Mouse (Mus musculus) MEL (cell line): Measurements from ENCODE around the gene Tcap. TPM values are rescaled to one million over a fixed set of nuclear protein-coding genes. Genes with fewer than 3 reads are reported as not detected.
A peak's percentile ranks its signal among the peaks of the same experiment; 100 is the strongest.

Experiments
- DNase-seq: peaks from one replicate; pipeline ENCODE4 v3.0.0; 2011; ENCODE audit warnings: low read depth, low spot score
- H3K27ac ChIP-seq: 2 replicates; pipeline ENCODE4 v1.5.1; 2012; ENCODE audit warnings: low read depth, mild to moderate bottlenecking, control low read depth, low read length, moderate library complexity; ENCODE audit not compliant: control insufficient read depth
- H3K27me3 ChIP-seq, 2 experiments: fragments of 150-350 bp in 1 of 2; sonication (generic) in 1 of 2; 2 replicates each; pipeline ENCODE4 v1.6.1; 2012; ENCODE audit warnings: low read length in 2 of 2, mild to moderate bottlenecking in 2 of 2, improper control_type of control experiment in 1 of 2, moderate library complexity in 1 of 2; ENCODE audit not compliant: insufficient read depth in 2 of 2, control insufficient read depth in 1 of 2
- H3K36me3 ChIP-seq, 2 experiments: 2 replicates each; pipeline ENCODE4 v1.6.1; 2012 to 2014; ENCODE audit warnings: low read length in 2 of 2, improper control_type of control experiment in 1 of 2, inconsistent platforms in 1 of 2, mild to moderate bottlenecking in 1 of 2; ENCODE audit not compliant: insufficient read depth in 2 of 2, control insufficient read depth in 1 of 2
- H3K4me1 ChIP-seq, 2 experiments: fragments of 150-350 bp in 1 of 2; sonication (generic) in 1 of 2; 2 replicates each; pipeline ENCODE4 v1.6.1; 2012; ENCODE audit warnings: low read length in 2 of 2, improper control_type of control experiment in 1 of 2, mild to moderate bottlenecking in 1 of 2; ENCODE audit not compliant: insufficient read depth in 2 of 2, control insufficient read depth in 1 of 2
- H3K4me3 ChIP-seq, 2 experiments: fragments of 150-350 bp in 1 of 2; sonication (generic) in 1 of 2; 2 replicates each; pipeline ENCODE4 v1.5.1; 2012; ENCODE audit warnings: low read depth in 2 of 2, low read length in 2 of 2, mild to moderate bottlenecking in 2 of 2, moderate library complexity in 2 of 2, control low read depth in 1 of 2, improper control_type of control experiment in 1 of 2; ENCODE audit not compliant: control insufficient read depth in 1 of 2, insufficient read depth in 1 of 2
- H3K79me2 ChIP-seq: 2 replicates; pipeline ENCODE4 v1.6.1; 2012; ENCODE audit warnings: mild to moderate bottlenecking, low read length, moderate library complexity; ENCODE audit not compliant: control insufficient read depth, poor library complexity, insufficient read depth
- H3K9ac ChIP-seq: 2 replicates; pipeline ENCODE4 v1.6.1; 2012; ENCODE audit warnings: low read depth, mild to moderate bottlenecking, control low read depth, low read length, moderate library complexity; ENCODE audit not compliant: control insufficient read depth, poor library complexity, severe bottlenecking
- H3K9me3 ChIP-seq: fragments of 150-350 bp; sonication (generic); replicated peaks from 2 replicates; pipeline ENCODE4 v1.6.1; 2012; ENCODE audit warnings: mild to moderate bottlenecking, low read length, improper control_type of control experiment, moderate library complexity; ENCODE audit not compliant: insufficient read depth
- BHLHE40 ChIP-seq: IDR thresholded peaks from 2 replicates; pipeline ENCODE4 v1.6.1; 2012; ENCODE audit warnings: low read depth, mild to moderate bottlenecking, inconsistent platforms, low read length, improper control_type of control experiment, borderline replicate concordance
- CTCF ChIP-seq, 3 experiments: IDR thresholded peaks in 2 of 3; conservative IDR thresholded peaks in 1 of 3; 2 replicates each; pipeline ENCODE4 v1.5.1; 2011 to 2012; ENCODE audit warnings: low read length in 3 of 3, low read depth in 2 of 3, mild to moderate bottlenecking in 2 of 3, improper control_type of control experiment in 1 of 3, inconsistent platforms in 1 of 3, mixed read lengths in 1 of 3, moderate library complexity in 1 of 3; ENCODE audit not compliant: control insufficient read depth in 1 of 3, insufficient read depth in 1 of 3, poor library complexity in 1 of 3, severe bottlenecking in 1 of 3
- ELF1 ChIP-seq: IDR thresholded peaks from 2 replicates; pipeline ENCODE4 v1.6.1; 2014; ENCODE audit warnings: low read depth, mild to moderate bottlenecking, inconsistent platforms, low read length, improper control_type of control experiment, moderate library complexity
- GABPA ChIP-seq: IDR thresholded peaks from 2 replicates; pipeline ENCODE4 v1.6.1; 2012; ENCODE audit warnings: low read depth, mild to moderate bottlenecking, inconsistent platforms, low read length, improper control_type of control experiment, moderate library complexity
- GATA1 ChIP-seq: IDR thresholded peaks from 2 replicates; pipeline ENCODE4 v1.6.1; 2011; ENCODE audit warnings: low read depth, low read length, improper control_type of control experiment
- MAFK ChIP-seq: IDR thresholded peaks from 2 replicates; pipeline ENCODE4 v1.6.1; 2011; ENCODE audit warnings: low read depth, mild to moderate bottlenecking, low read length, improper control_type of control experiment, borderline replicate concordance
- MEF2A ChIP-seq: IDR thresholded peaks from 2 replicates; pipeline ENCODE4 v1.6.1; 2014; ENCODE audit warnings: low read depth, mild to moderate bottlenecking, inconsistent platforms, low read length, improper control_type of control experiment; ENCODE audit not compliant: poor library complexity, insufficient replicate concordance, severe bottlenecking; ENCODE audit errors: extremely low read depth
- MYC ChIP-seq: IDR thresholded peaks from 2 replicates; pipeline ENCODE4 v1.6.1; 2011; ENCODE audit warnings: low read depth, mild to moderate bottlenecking, low read length, improper control_type of control experiment, moderate library complexity
- POLR2AphosphoS5 ChIP-seq: IDR thresholded peaks from 2 replicates; pipeline ENCODE4 v1.6.1; 2012; ENCODE audit warnings: low read depth, borderline replicate concordance, mild to moderate bottlenecking, inconsistent platforms, low read length, moderate library complexity, mixed read lengths
- RCOR1 ChIP-seq: IDR thresholded peaks from 2 replicates; pipeline ENCODE4 v1.6.1; 2012; ENCODE audit warnings: low read depth, mild to moderate bottlenecking, inconsistent platforms, low read length, improper control_type of control experiment
- TAL1 ChIP-seq: IDR thresholded peaks from 2 replicates; pipeline ENCODE4 v1.6.1; 2012; ENCODE audit warnings: mild to moderate bottlenecking, inconsistent platforms, low read length, moderate library complexity, mixed read lengths
- TCF12 ChIP-seq: IDR thresholded peaks from 2 replicates; pipeline ENCODE4 v1.6.1; 2014; ENCODE audit warnings: low read depth, mild to moderate bottlenecking, inconsistent platforms, low read length, improper control_type of control experiment, moderate library complexity
- USF2 ChIP-seq, 2 experiments: IDR thresholded peaks; 2 replicates each; pipeline ENCODE4 v1.6.1; 2011 to 2012; ENCODE audit warnings: improper control_type of control experiment in 2 of 2, low read length in 2 of 2, borderline replicate concordance in 1 of 2, inconsistent platforms in 1 of 2, low read depth in 1 of 2, mild to moderate bottlenecking in 1 of 2; ENCODE audit not compliant: insufficient read depth in 1 of 2
- polyA plus RNA-seq, 2 experiments: library from polyadenylated mRNA; stranded (reverse) in 1 of 2; unstranded in 1 of 2; fragments of >175 nt in 1 of 2; fragments of >200 nt in 1 of 2; gene quantifications; 2 replicates each; pipeline versions ENCODE4 v1.2.1 to v1.2.4; 2012; ENCODE audit warnings: low replicate concordance in 2 of 2, low read depth in 1 of 2; ENCODE audit not compliant: insufficient read length in 2 of 2, insufficient read depth in 1 of 2, missing spikeins in 1 of 2
- total RNA-seq: library from RNA; depleted of rRNA; stranded (reverse); fragments of 300-350 nt; gene quantifications from 2 replicates; pipeline ENCODE4 v1.2.3, GENCODE M21; 2012

Gene Tcap
- total and polyA plus RNA-seq, 3 experiments: 0.07 TPM; not detected in 2

DNA sequence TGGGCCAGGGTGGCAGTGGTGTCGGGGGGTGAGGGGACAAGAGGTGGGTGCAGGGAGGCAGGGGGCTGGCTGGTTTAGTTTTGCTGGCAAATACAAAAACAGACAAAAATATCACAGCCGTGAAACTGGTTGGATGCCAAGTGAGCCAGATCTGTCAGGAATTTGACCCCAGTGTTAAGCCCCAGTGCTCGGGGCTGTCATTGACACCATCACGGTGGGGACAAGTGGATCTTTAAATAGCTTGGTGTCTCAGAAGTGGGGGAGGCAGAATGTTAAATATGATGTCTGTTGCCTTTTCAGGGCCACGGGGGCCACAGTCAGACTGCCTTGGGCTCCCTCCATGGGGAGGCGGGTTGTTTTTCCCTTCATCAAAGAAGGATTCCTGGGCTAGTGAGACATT lies 10.7 kb downstream of the Tcap start:
- Histone ChIP-seq H3K4me1 (peaks cover 21 to 40% of the 10 kb centered on the region in 2 experiments), H3K27ac (peak overlapping the region; percentile 79)

GRCm38 (mm10) chr11:98395041-98395440 lies 11.4 kb downstream of the Tcap start:
- peaks cover 0 to 30% of the 10 kb centered on the region in 2 experiments; a peak in 2 of 4 replicates for H3K36me3 ChIP-seq
- H3K79me2 ChIP-seq: no peaks in the 10 kb centered on the region
- TF ChIP-seq GATA1 (0 out of 2 replicates have a peak, but pooled peaks have one; percentile 24), TCF12 (0 out of 2 replicates have a peak, but pooled peaks have one; percentile 18), ELF1 (no peak), RCOR1 (0 out of 2 replicates have a peak, but pooled peaks have one; percentile 6)
- TF ChIP-seq, all 39 proteins: peak for 3
- Histone ChIP-seq H3K27ac (peak overlapping the region; percentile 79), H3K27me3 (no peaks in the 10 kb centered on the region), H3K9ac (peak overlapping the region; percentile 7), H3K9me3 (no peaks in the 10 kb centered on the region), H3K4me1 (peaks cover 24 to 45% of the 10 kb centered on the region in 2 experiments), H3K4me3 (no peak overlapping the region)
- peak; percentile 56 for DNase-seq

More for the DNA sequence above, 10.7 kb downstream of the Tcap start:
- peak; percentile 44 for DNase-seq
- TF ChIP-seq MYC (no peak), RCOR1 (no peak), GABPA (no peak), MEF2A (no peak), TAL1 (no peak)
- no peaks in the 10 kb centered on the region for H3K9me3 ChIP-seq
- H3K79me2 ChIP-seq: no peaks in the 10 kb centered on the region
- H3K27me3 ChIP-seq: no peaks in the 10 kb centered on the region
- H3K36me3 ChIP-seq: peaks cover 0 to 26% of the 10 kb centered on the region in 2 experiments; a peak in 2 of 4 replicates
- H3K4me3 ChIP-seq: no peak overlapping the region
- peak overlapping the region; percentile 53; the same call in 1 of the 2 replicates for H3K9ac ChIP-seq

- Histone ChIP-seq H3K4me3 (no peak overlapping the region), H3K79me2 (no peaks in the 10 kb centered on the region; the same call in 1 of the 2 replicates), H3K27me3 (no peaks in the 10 kb centered on the region), H3K4me1 (peaks cover 27 to 38% of the 10 kb centered on the region in 2 experiments), H3K27ac (no peak overlapping the region), H3K9me3 (no peaks in the 10 kb centered on the region), H3K9ac (no peak overlapping the region), H3K36me3 (peaks cover 0 to 30% of the 10 kb centered on the region in 2 experiments; a peak in 2 of 4 replicates)
- no peak for DNase-seq
- no peak for TF ChIP-seq MAFK
- TF ChIP-seq CTCF (IDR thresholded peaks at IDR 0.05 in 2 of 3, conservative IDR thresholded peaks at IDR 0.05 in 1 of 3; ENCODE audit: control insufficient read depth in 1 of 3, insufficient read depth in 1 of 3, low read depth in 2 of 3, low read length in 3 of 3, poor library complexity in 1 of 3, severe bottlenecking in 1 of 3): no peak
- TF ChIP-seq RCOR1: no peak
- TF ChIP-seq POLR2AphosphoS5: no peak
- no peak for TF ChIP-seq BHLHE40
- TF ChIP-seq USF2 (IDR thresholded peaks at IDR 0.05; ENCODE audit: borderline replicate concordance in 1 of 2, insufficient read depth in 1 of 2, low read depth in 1 of 2, low read length in 2 of 2): no peak
These were observed 14.3 kb downstream of the Tcap start for GRCm38 (mm10) chr11:98397946-98398345.
